ENCODE assay signal across 8 mouse cellular contexts in genomic region chr5:111890800-111891199, GRCm38 (mm10).
DNase-seq lines count a peak whose midpoint lies in the region; ATAC-seq and TF ChIP-seq lines count a peak whose summit lies in the region.

No protein-coding gene starts in this region.

- no peak overlapping the region for H3K9ac ChIP-seq in hindbrain, embryonic 14.5 days
- no peak overlapping the region for H3K9ac ChIP-seq in limb, embryonic 14.5 days (ENCODE audit: low read depth, low read length, severe bottlenecking)
- no peak overlapping the region for H3K9ac ChIP-seq in stomach, embryonic 15.5 days

- TF ChIP-seq CTCF in gastrocnemius, adult 2 months (IDR thresholded peaks at IDR 0.05) = no peak
- no peak for TF ChIP-seq CTCF in cerebellum, adult 2 months (IDR thresholded peaks at IDR 0.05; ENCODE audit: borderline replicate concordance, insufficient read depth, low read depth, low read length)

- no peak overlapping the region for H3K4me2 ChIP-seq in hindbrain, embryonic 14.5 days (replicated peaks)
- H3K4me2 ChIP-seq in limb, embryonic 14.5 days (replicated peaks; ENCODE audit: low read depth, low read length, severe bottlenecking) = peak overlapping the region; percentile 23
- H3K4me2 ChIP-seq in stomach, embryonic 15.5 days = no peak overlapping the region

- DNase-seq in urinary bladder, postnatal 14 days (ENCODE audit: low spot score) = peak; percentile 79
- DNase-seq in urinary bladder, adult 2 months (ENCODE audit: low spot score) = no peak
- DNase-seq in gastrocnemius, adult 2 months = peak; percentile 87
- DNase-seq in hindbrain, embryonic 14.5 days (ENCODE audit: low spot score) = peak; percentile 36
- DNase-seq in limb, embryonic 14.5 days (ENCODE audit: low spot score) = peak; percentile 97
- no peak for DNase-seq in cerebellum, adult 2 months
- DNase-seq in layer of hippocampus, adult 9-10 months (ENCODE audit: low spot score) = no peak

- TF ChIP-seq POLR2A in limb, embryonic 14.5 days (IDR thresholded peaks at IDR 0.05; ENCODE audit: borderline replicate concordance, extremely low read depth, insufficient read depth, insufficient read length) = no peak
- TF ChIP-seq POLR2A in cerebellum, adult 2 months (IDR thresholded peaks at IDR 0.05; ENCODE audit: borderline replicate concordance, insufficient read depth, low read length) = no peak

- H3K27me3 ChIP-seq in hindbrain, embryonic 14.5 days (ENCODE audit: control insufficient read depth, insufficient read depth, low read length) = no peaks in the 10 kb centered on the region
- no peaks in the 10 kb centered on the region for H3K27me3 ChIP-seq in limb, embryonic 14.5 days (ENCODE audit: control insufficient read depth, insufficient read depth, low read length)
- H3K27me3 ChIP-seq in stomach, embryonic 15.5 days (replicated peaks) = no peaks in the 10 kb centered on the region
- peaks cover 1% of the 10 kb centered on the region; the same call in 1 of the 2 replicates for H3K27me3 ChIP-seq in cerebellum, adult 2 months (ENCODE audit: control insufficient read depth, insufficient read depth, low read length)

- ATAC-seq in hindbrain, embryonic 14.5 days (ENCODE audit: low FRiP score) = no peak
- peak; percentile 86 for ATAC-seq in limb, embryonic 14.5 days (ENCODE audit: low FRiP score, low read depth)
- peak; percentile 48; the same call in 1 of the 2 replicates for ATAC-seq in stomach, embryonic 15.5 days (ENCODE audit: insufficient read depth, low FRiP score, low read depth)

- H3K27ac ChIP-seq in gastrocnemius, adult 2 months = peak overlapping the region; percentile 84
- no peak overlapping the region for H3K27ac ChIP-seq in hindbrain, embryonic 14.5 days
- H3K27ac ChIP-seq in limb, embryonic 14.5 days (replicated peaks; ENCODE audit: low read depth, low read length) = peak overlapping the region; percentile 90
- peak overlapping the region; percentile 92 for H3K27ac ChIP-seq in stomach, embryonic 15.5 days
- no peak overlapping the region for H3K27ac ChIP-seq in cerebellum, adult 2 months (ENCODE audit: insufficient read depth, low read length)

- H3K36me3 ChIP-seq in hindbrain, embryonic 14.5 days (replicated peaks; ENCODE audit: control insufficient read depth, insufficient read depth) = no peaks in the 10 kb centered on the region
- no peaks in the 10 kb centered on the region for H3K36me3 ChIP-seq in limb, embryonic 14.5 days (ENCODE audit: control insufficient read depth, insufficient read depth, low read length)
- H3K36me3 ChIP-seq in stomach, embryonic 15.5 days = no peaks in the 10 kb centered on the region

- 47% methylated on average over 7 of the region's 7 CpGs for WGBS in hindbrain, embryonic 14.5 days
- WGBS in limb, embryonic 14.5 days = 6% methylated on average over 7 of the region's 7 CpGs
- WGBS in stomach, embryonic 15.5 days = 34% methylated on average over 7 of the region's 7 CpGs
- WGBS in cerebellum, adult 2 months = 19% methylated on average over 7 of the region's 7 CpGs

- H3K4me3 ChIP-seq in gastrocnemius, adult 2 months = no peak overlapping the region
- no peak overlapping the region for H3K4me3 ChIP-seq in hindbrain, embryonic 14.5 days (replicated peaks; ENCODE audit: low read length)
- H3K4me3 ChIP-seq in limb, embryonic 14.5 days (replicated peaks; ENCODE audit: low read length) = no peak overlapping the region
- no peak overlapping the region for H3K4me3 ChIP-seq in stomach, embryonic 15.5 days (replicated peaks)
- H3K4me3 ChIP-seq in cerebellum, adult 2 months (replicated peaks; ENCODE audit: insufficient read depth, low read depth, low read length) = no peak overlapping the region

- H3K9me3 ChIP-seq in hindbrain, embryonic 14.5 days (ENCODE audit: control insufficient read depth, low read length) = no peaks in the 10 kb centered on the region
- H3K9me3 ChIP-seq in limb, embryonic 14.5 days (ENCODE audit: control insufficient read depth, low read length) = no peaks in the 10 kb centered on the region
- no peaks in the 10 kb centered on the region for H3K9me3 ChIP-seq in stomach, embryonic 15.5 days

- peaks cover 32% of the 10 kb centered on the region for H3K4me1 ChIP-seq in hindbrain, embryonic 14.5 days (replicated peaks; ENCODE audit: control insufficient read depth, insufficient read depth, low read length)
- H3K4me1 ChIP-seq in limb, embryonic 14.5 days (ENCODE audit: control insufficient read depth, insufficient read depth, low read length) = peaks cover 58% of the 10 kb centered on the region
- H3K4me1 ChIP-seq in stomach, embryonic 15.5 days = peaks cover 34% of the 10 kb centered on the region
- no peaks in the 10 kb centered on the region for H3K4me1 ChIP-seq in cerebellum, adult 2 months (ENCODE audit: control insufficient read depth, insufficient read depth, low read length)

- intact Hi-C loops in gastrocnemius, adult 2 months (cut with DNase I) = no loop called here

Comparison
In these comparisons a context has a peak if more than half of its experiments do, and no peak if none do; other contexts are left out.
1. DNase-seq: peak in urinary bladder, postnatal 14 days (single experiment), gastrocnemius, adult 2 months (single experiment), hindbrain, embryonic 14.5 days (single experiment) and limb, embryonic 14.5 days (single experiment); none in urinary bladder, adult 2 months (single experiment), cerebellum, adult 2 months (0 of 2) and layer of hippocampus, adult 9-10 months (single experiment).
2. H3K27ac ChIP-seq: peak in gastrocnemius, adult 2 months (single experiment), limb, embryonic 14.5 days (single experiment) and stomach, embryonic 15.5 days (single experiment); none in hindbrain, embryonic 14.5 days (single experiment) and cerebellum, adult 2 months (single experiment).